Mouse (Mus musculus) embryo, embryonic 11 days (tissue): ENCODE measurements around the gene Becn1.

Experiments used
- DNase-seq: peaks from one replicate; pipeline ENCODE4 v3.0.0-alpha.2; 2015

The Becn1 gene

DNA sequence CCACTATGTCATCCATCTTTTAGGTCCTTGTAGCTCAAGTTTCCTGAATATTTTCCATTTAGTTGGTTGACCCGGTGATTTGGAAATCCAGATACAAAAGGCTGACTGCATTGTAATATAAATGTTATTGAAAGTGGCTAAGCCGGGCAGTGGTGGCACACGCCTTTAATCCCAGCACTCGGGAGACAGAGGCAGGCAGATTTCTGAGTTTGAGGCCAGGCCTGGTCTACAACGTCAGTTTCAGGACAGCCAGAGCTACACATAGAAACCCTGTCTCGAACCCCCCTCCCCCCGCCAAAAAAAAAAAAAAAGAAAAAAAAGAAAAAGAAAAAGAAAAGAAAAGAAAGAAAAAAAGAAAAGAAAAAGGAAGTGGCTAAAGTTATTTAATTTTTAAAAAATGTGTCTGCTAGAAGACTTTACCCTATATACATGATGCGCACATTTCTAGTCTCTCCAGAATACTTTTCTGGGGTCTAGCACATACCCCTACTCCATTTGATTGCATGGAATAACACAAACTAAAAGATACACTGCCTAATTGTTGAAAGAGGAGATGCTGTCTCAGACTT is 13.1 kb upstream of the Becn1 start:
- no peak for DNase-seq

DNA sequence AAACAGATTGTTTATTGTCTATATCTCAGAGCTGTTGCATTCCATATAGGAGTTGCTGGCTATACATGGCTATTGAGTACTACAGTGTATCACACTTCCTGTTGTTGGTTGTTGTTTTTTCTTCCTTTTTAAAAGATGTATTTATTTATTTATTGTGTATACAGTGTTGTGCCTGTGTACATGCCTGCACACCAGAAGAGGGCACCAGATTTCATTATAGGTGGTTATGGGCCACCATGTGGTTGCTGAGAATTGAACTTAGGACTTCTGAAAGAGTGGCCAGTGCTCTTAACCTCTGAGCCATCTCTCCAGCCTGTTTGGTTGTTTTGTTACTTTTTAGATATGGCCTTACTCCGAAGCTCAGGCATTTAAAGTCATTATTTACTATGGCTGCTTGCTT is 12.5 kb upstream of the Becn1 start:
- DNase-seq: no peak

DNA sequence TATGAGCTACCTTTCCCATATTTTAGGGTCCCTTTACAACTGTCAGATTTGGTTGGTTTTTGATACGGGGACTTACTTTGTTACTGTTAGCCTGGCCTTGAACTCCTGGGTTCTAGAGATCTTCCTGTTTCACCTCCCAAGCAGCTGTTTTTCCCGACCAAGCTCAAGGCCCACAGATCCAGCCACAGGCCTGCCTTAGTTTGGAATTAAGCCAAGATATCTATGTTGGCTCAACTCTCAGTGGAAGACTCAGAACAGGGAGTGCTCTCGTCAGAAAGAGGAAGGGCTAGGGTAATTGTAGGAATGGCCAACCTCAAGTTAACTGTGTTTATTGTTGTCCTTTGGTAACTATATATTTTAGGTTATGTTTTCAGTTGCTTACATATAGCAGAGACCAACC is 10.1 kb upstream of the Becn1 start:
- no peak for DNase-seq

DNA sequence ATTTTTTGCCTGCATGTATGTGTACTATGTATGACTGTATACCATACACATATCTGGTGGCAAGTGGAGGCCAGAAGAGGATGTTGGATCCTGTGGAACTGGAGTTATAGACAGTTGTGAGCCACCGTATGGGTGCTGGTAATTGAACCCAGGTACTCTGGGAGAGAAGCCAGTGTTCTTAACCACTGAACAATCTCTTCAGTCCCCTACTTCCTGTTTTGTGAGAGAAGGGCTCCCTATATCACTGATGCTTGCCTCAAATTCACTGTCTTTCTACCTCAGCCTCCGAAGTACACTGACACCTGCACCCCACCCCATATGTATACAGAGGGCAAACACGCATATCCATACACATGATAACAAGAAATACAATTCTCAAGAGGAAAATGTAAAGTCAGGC is 9.0 kb upstream of the Becn1 start:
- no peak for DNase-seq

DNA sequence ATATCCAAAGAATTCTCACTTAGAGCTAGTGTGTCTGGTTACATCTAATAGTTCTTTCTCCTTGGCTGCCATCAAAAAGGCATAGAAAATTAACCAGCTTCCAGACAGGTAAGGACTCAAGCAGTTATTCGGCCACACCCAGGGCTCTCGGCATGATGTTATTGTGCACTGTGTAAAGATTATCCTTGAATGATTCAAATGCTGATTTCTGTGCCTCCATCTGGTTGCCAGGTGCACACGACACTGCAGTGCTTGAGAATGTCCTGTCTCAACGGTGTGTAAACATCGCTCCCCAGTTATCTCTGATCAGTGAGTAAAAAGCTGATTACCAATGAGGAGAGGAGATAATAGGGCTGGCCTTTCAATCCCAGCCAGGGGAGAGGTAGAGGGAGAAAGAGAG is 5.7 kb upstream of the Becn1 start:
- no peak for DNase-seq

DNA sequence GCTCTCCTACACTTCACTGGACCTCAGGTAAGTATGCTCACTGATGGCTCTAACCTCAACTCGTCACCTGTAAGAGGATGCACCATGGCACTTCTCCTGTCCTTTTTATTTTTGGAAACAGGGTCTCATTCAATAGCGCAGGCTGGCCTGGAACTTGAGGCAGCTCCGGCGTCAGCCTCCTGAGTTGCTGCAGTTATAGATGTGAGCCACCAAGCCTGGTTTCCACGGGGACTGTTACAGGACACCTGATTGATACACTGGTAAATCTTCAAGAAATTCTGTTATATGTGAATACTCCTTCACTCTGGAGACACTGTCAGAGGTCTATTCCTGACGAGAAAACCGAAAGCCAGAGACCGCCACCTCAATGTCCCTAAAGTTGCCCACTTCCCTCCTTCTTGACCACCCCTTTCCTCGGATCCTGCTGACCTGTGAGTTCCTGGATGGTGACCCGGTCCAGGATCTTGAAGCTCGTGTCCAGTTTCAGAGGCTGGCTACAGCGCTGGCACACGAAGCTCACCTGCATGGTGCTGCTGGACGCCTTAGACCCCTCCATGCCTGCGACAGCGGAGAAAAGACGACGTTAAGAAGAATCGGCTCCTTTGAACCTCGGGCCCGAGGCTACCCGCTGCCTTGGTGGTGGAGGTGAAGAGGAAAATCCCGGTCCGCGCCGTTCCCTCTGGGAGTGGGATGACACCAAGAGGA is 635 bp downstream of the Becn1 start:
- DNase-seq: no peak

DNA sequence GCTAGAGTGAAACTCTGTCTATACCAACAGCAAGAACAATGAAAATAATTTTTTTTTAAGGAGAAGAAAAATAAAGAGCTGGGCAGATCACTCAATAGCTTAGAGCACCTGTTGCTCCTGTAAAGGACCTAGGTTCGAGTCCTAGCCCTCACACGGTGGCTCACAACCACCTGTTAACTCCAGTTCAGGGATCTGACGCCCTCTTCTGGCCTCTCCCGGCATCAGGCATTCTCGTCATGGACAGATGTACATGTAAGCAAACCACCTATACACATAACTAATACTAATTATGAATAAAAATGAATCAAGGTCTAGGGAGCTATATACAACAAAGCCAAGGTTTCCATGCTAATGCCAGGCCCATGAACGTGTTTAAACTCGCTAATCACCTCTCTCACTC is 1.2 kb downstream of the Becn1 start:
- DNase-seq: no peak

DNA sequence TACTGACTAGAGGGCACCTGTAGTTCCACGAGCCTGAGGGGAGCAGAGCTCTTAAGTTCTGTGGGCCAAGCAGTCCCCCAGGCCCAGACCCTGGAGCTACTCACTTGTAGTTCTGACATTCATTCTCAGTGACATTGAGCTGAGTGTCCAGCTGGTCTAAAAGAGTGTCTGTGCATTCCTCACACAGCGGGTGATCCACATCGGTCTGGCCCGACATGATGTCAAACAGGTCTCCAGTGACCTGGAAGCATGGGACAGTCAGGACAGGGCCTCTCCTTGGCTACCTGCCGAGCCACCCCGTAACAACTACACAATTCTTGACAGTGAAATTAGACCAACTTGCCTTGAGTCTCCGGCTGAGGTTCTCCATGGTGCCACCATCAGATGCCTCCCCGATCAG is 6.9 kb downstream of the Becn1 start:
- no peak for DNase-seq

DNA sequence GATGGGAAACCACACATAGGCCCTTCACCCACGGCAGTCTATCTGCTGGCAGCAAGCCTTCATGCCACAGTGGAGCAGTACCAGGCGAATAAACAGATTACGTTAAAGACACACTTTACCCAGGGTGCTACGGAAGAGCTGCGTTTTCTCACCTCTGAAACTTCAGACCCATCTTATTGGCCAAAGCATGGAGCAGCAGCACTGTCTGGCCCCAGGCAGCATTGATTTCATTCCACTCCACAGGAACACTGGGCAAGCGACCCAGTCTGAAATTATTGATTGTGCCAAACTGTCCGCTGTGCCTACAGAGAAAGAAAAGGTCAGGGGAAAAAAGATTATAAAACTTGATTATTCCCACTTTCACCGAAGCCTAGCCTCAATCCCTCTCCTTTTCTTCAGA is 10.9 kb downstream of the Becn1 start:
- DNase-seq: no peak

DNA sequence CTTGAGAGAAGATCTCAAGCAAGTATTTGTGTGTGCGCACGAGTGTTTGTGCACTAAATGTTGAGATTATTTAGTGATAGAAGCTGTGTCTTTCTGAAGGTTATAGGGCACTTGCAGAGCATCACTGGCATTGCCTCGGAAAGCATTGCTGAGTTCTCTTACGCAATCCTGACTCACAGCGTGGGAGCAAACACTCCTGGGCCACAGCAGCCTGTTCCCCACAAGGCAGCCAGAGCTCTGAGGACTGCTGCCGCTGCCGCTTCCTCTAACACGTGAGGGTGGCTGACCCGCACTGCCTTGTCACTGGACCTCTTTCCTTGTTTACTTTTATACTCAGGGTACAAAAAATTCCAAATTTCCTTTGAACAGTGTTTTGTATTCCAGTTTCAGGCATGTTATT is 14.8 kb downstream of the Becn1 start:
- no peak for DNase-seq

DNA sequence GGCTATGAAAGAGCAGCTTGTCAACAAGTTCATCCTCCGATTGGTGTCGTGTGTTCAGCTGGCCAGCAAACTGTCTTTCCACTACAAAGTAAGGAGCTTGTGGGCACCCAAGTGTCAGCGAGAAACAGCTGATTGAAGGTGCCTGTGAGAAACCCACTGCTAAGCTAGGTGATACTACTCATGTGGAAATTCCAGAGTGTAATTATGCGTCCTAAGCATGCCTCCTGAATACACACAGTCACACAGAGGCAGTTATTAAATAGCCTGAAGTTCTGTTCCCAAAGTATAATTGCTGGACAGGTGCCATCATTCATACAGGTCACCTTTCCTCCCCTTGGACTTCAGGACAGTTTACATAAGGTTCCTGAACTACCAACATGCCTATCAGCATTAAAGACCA is 18.3 kb downstream of the Becn1 start:
- no peak for DNase-seq

DNA sequence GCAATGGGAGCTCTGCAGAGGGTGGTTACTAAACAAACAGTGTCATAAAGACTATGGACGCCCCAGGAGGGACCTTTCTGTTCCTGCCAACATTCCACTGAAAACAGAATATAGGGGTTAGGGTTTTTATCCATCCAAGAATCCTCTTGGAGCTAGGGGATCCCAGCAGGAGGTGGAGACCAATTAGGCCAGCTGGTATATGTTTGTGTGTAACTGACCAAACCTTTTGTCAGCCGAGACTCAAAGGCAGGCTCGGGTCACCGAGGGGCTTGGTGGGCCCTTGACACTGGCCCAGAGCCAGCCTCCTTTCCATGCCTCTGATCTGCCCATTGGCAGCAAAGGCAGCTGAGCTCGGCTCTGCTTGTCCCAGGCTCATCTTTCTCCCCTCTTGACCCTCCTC is 19.2 kb downstream of the Becn1 start:
- DNase-seq: no peak

DNA sequence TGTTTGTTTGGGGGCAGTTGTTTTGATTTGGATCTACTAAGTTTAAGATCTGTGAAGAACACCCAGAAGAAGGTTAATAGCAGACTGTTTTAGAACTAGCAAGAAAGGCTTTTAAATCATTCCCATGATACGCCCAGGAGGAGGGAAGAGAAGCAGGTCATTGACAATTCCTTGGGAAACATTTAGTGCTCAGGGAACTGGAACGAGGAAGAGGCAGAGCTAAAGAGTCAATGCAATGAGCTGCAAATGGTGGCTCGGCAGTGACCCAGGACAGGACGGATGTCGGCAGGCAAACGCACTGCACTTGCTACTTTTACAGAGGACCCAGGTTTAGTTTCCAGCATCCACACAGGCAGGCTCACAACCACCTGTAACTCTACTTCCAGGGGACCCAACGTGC is 21.2 kb downstream of the Becn1 start:
- no peak for DNase-seq

DNA sequence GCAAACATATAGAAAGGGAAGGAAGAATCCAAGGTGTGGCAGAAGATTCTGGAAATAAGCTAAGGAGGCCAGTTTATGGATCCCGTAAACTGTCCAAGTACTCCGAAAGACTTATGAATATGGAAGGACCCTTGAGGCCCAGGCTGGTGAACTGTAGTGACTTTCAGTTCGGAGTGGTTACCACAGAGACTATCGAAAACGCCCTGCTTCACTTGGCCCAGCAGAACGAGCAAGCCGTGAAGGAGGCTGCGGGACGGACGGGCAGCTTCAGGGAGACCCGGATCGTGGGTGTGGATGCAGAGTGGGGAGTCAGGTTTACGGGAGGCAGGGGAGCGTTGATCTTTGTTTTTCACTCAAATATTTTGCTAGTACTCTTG is 22.9 kb downstream of the Becn1 start:
- no peak for DNase-seq

DNA sequence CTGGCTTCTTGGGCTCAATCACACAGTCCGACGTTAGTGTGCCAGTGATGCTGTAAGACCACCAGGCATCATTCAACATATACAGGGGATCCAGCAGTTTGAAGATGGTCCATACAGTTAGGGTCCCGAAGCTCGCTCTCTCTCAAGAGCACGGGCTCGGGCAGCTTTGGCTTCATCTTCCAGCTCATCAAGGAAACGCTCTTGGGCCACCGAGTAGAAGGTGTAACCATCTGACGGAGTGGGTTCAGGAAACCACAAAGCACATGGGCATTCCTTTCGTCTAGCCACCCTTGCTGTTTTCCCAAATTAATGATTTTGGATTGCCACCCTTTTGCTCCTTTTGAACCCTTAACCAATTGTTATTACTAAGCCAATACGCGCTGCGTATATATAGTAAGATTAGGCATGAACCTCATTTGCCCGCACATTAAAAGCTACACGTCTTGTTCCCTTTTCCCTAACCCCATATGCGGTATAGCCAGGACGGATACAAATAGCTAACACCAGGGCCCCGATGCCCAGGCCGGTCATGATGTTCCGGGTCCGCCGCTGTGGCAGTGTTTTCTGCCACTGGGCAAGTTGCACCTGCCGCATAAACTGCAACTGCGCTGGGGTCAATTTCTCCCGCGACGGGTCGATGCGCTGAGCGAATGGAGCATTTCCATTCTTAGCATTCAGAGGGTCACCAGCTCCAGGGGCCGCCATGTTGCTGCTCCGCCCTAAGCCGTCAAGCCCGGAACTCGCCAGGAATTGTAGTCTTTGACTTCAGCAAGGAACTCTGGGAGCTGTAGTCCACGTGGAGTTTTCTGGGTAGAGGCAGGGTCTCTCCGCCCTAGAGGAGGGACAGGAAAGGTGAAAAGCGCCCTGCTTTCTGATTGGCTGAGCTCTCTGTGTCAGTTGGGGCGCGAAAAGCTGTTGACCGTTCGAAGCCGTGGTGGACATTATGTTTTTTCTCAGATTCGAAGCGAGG is 23.6 kb downstream of the Becn1 start, which contains the start of the genes Cntd1 and Coa3:
Cntd1 (plus strand) TSS at position 790 of the 970 bp plus-strand sequence.
Coa3 (minus strand) TSS at position 892 of the 970 bp plus-strand sequence.
- DNase-seq: peak; percentile 96

DNA sequence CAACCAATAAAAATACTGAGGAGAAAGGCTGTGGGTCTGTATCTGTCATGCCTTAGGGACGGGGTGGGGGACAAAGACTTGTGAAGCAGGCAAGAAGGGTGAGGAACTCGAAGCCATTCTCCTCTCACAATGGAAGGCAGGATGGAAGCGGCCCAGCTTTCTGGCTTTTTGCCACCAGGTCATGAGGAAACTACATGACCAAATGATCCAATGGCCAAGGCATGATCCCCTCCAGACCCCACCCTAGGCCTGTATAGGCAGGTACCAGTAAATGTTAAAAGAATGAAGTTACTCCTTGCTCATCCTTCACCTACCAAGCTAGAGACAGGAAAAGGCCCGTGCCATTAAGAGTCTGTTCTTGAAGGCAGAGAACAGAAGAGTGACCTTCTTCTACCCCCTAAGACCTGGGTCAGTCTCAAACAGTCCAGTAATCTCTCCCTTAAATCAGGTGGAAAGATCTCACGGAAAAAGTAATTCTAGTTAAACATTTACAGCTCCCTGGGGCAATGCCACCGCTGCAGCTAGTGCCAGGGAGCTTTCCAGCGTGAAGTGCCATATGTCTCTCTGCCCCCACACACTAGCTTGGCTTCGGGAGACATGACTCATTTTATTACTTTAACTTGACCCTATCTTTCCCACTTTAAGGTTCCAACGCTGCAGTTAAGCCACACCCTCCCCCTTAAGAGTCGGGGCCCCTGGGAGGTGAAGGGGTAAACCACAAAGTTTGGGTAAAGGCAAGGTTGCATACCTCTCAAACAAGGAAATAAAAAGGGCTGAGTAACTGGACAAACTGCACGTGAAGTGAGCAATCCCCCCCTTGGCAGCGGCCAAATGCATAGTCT is 24.5 kb downstream of the Becn1 start:
- DNase-seq: no peak

DNA sequence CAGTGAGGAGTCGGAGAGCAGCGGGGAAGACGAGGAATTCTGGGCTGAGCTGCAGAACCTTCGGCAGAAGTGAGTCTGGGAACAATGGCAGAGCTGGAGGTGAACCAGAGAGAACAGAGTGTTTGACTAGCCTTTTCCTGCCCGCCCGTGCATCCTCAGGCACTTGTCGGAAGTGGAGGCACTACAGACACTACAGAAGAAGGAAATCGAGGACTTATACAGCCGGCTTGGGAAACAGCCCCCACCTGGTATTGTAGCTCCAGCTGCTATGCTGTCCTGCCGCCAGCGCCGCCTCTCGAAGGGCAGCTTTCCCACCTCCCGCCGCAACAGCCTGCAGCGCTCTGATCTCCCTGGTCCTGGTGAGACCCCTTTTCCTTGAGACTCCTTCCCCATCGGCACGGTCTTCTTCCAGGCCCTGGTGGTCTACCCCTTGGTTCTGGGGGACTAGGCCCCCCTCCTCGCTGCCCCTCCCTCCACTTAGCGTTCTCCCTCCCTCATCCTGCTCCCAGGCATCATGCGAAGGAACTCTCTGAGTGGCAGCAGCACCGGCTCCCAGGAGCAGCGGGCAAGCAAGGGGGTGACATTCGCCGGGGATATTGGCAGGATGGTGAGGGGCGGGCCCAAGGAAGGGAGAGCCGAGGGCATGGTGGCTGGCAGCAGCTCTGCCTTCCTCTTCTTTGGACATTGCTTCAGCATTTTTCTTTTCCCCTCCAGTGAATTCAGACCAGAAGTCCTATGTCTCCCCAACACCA is 25.6 kb downstream of the Becn1 start:
- no peak for DNase-seq

DNA sequence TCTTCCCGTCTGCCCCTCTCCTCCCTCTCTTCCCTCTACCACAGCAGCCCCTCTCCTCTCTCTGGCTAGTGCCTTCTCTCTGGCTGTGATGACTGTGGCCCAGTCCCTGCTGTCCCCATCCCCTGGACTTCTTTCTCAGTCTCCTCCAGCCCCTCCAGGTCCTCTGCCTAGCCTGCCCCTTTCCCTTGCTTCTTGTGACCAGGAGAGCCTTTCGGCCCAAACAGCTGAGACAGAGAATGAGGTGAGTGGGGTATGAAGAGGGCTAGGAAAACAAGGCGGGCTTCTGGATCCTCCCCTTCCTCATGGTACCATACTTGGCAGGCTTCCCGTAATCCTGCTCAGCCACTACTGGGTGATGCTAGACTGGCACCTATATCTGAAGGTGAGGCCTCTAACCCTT is 26.8 kb downstream of the Becn1 start:
- no peak for DNase-seq

DNA sequence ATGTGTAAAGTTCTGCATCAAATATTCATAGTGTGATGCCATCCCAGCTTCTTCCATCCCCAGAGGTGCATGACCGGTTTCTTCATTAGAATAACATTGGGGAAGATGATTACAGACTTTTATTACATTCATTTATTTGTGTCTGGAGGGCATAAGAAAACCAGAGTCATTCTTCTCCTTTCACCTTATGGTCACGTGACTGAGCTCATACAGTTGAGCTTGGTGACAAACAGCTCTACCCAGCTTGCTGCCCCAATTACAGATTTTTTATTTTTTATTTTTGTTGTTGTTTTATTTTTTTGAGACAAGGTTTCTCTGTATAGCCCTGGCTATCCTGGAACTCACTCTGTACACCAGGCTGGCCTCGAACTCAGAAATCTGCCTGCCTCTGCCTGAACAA is 29.6 kb downstream of the Becn1 start:
- no peak for DNase-seq

DNA sequence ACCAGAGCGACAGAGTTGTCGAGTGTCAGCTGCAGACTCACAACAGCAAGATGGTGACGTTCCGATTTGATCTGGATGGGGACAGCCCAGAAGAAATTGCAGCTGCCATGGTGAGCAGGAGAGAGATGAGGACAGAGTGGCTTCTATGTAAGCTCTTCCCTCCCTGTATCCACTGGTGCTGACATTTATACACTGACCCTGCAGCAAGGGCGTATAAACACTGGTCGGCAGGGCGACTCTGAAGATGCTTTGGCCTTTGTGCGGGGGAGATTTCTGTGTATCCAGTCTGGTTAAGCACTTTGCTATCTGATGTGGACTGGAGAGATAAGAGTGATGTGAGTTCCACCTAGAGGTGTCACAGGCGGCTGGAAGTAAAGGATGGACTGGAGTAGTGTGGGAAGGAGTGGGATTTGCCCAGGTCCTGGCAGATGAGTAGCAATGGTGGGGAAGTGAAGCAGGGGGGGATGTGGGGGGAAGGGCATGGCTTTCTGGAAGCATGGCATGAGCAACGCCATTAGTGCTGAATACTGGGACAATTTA is 32.4 kb downstream of the Becn1 start:
- DNase-seq: peak; percentile 37

DNA sequence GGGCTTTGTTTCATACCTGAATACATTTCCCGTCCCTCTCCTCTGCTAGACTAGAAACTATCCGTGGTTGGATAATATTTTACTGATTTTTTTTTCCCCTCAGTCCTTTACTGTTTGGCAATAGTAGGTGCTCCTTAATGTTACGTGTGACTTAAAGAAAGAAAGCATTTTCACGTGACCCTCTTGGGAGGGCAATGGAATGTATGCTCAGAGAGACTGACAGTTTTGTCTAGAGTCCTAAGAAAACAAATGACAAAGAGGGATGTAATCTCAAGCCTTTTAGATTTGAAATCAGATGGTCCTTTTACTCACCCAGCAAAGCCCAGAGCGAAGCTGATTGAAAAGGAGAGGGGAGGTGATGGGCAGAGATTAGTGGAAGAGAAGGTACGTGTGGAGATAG is 36.2 kb downstream of the Becn1 start:
- no peak for DNase-seq

DNA sequence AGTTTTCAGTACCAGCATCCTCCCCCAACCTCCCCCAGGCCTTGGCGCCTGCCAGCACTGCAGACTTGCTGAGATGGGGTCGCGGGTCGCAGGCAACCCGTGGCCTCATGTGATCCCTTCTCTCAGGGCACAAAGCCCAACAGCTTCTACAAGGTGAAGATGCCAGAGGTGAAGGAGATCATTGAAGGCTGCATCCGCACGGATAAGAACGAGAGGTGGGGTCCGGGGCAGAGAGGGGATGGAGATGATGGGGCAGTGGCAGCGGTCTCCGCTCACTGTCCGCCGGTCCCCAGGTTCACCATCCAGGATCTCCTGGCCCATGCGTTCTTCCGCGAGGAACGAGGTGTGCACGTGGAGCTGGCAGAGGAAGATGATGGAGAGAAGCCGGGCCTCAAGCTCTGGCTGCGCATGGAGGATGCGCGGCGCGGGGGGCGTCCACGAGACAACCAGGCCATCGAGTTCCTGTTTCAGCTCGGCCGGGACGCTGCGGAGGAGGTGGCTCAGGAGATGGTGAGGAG is 37.1 kb downstream of the Becn1 start:
- peak; percentile 57 for DNase-seq
